Mouse (Mus musculus) lung, adult 18-20 months (tissue): ENCODE measurements at regions not wholly inside any gene's neighbourhood (a gene's known extent, or its start where the extent isn't known, plus 50 kb on each side); places are given as distances from the start of the nearest gene placed in this dataset.
A peak's percentile ranks its signal among the peaks of the same experiment; 100 is the strongest.

Experiments used
- DNase-seq, 2 experiments: peaks; one replicate each; pipeline ENCODE4 v3.0.0; 2022; ENCODE audit warnings: mixed read lengths in 2 of 2

- DNase-seq, result no peak
Observed at GRCm38 (mm10) chr5:75880088-75880684, 98.1 kb downstream of the Kdr start.

DNA sequence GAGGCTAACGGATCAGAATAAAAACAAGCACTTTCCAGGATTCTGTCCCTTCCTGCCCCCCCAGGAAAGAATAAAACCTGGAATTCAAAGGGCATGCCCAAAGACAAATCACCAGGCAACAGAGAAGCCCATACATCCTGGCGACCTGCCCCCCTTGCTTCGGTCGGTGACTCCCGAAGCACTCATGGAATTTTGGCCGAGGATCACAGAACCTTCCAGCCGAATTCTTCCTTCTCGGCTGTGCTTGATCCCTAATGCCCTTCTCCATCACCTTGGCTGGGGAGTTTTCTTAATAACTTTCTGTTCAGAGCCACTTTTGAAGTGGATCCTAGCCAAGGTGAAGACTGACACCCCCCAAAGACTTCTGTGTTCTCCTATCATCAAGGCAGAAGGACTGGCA lies 99.9 kb downstream of the Kdr start:
- DNase-seq, result no peak

DNA sequence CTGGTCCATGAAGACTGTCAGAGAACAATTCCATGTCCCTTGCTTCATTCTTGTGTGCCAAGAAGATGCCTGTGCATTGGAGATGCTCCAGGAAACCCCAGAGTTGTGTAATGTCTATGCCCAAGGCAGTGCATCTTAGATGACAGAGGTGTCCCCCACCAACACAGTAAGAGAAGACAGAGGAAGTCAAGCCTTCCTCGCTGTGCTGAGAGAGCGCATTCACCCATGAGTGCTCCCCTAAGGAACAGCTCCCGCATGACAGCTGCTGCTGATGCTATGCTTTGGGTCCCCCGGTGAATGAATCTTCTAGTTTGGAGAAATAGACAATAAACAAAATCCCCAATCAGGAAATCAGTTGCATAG lies 100.7 kb downstream of the Kdr start:
- no peak for DNase-seq

GRCm38 (mm10) chr5:75876871-75877608 lies 101.2 kb downstream of the Kdr start:
- peak in 1 of 2 experiments; percentile 23 for DNase-seq

DNA sequence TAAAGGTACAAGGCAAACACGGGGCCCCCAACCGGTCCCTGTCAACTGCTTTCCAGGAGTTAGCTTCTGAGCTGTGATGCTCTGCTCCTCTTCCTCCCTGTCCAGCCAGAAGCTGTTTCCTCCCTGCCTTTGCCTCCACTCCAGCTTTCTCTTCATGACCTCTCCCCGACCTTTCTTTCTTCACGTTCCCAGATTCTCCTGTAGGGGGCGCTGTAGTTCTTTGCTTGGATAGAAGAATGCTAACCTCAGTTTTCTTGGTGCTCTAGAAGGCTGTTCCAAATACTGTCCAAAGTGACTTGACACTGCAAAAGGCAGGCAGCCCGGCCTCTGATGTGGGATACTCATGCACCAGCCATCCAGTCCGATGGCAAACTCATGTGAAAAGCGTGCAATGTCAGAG lies 107.1 kb downstream of the Kdr start:
- DNase-seq, result peak; percentile 64 to 72

DNA sequence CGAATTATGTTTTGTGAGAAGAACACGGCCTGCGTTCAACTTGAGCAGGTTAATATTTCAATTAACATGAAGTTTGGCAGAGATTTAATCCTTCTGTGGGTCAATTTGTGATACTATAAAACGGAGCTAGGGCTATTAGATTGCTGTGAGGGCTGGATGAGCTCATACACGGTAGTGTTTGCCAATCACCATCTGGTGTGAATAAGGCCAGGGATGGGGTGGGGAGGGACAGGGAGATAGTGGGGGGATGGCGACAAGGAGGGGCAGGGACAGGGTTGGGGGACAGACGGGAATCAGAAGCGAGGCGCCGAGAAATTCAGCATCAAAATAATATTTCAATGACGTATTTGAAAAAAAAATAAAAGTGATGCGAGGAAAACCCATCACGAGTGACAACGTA lies 107.6 kb downstream of the Kdr start:
- DNase-seq, result no peak

DNA sequence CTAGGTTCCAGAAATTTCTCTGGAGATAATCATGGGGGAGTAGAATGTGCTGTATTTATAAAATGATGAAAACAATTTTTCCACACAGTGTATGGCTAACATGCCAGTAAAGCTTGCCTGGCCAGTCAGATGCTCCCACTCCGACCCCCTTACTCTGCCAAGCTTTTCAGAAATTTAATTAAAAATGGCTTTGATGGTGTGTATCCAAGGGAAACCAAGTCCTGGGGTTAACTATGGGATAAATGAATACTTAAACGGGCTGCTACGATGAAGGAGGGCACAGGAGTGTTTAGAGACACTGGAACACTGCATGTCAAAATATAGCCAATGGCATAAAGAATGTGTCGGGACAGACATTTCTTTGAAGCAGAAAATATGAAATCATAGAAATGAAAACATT lies 108.7 kb downstream of the Kdr start:
- DNase-seq, result no peak

GRCm38 (mm10) chr5:75865096-75865495 lies 113.2 kb downstream of the Kdr start:
- no peak for DNase-seq

GRCm38 (mm10) chr5:75863358-75863757 lies 114.9 kb downstream of the Kdr start:
- DNase-seq, result no peak

DNA sequence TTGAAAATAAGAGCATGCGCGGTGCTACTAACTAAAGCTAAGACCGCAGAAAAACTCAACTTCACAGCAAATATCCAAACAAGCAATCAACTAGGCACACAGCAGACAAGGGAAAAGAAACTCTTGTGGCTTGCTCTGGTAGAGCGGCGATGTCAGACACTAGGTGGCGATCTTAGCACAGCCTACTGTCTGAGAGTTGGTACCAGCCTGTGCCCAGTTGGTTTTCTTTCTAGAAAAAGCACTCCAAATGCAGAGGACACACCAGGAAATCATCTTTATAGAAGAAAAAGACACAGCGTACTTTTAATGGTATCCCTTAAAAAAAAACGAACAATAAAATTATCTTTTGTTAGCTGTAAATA lies 115.6 kb downstream of the Kdr start:
- peak; percentile 14 to 43 for DNase-seq

- DNase-seq, result no peak
Observed at GRCm38 (mm10) chr5:75861916-75862629, 116.2 kb downstream of the Kdr start.

DNA sequence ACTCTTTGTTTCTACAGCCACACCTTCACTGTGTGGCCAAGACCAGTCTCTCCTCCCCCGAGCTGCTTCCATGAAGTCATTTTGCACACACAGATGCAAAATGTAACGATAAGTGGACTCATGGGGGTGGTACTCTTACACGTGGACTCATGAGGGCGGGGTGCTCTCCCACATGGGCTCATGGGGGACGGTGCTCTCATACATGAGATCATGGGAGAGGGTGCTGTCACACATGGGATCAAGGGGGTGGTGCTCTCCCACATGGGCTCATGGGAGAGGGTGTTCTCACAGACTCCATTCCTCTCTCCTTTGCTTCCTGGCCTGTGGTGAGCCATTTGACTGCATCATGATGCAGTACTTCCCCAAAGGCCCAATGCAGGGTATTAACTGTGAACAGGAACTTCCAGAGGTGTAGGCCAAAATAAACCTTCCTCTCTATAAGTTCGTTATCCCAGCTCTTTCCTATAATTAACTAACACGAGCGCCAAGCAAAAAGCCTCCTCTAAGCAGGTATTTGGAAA lies 118.9 kb downstream of the Kdr start:
- DNase-seq, result no peak

DNA sequence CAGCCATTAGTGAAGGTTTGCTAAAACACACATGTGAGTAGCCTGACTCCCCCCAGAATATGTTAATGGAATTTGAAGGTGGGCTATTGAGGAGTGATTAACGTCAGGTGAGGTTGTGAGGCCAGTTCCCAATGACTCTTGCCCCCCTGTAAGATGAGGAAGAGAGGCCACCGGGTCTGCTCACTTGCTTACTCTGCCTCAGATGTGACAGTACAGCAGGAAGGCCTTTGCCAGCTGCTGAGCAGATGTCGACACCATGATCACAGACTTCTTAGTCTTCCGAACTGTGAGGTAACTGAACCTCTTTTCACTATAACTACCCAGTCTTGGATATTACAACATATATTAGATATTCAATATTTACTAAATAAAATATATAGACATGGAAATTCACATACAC lies 127.4 kb downstream of the Kdr start:
- no peak for DNase-seq

- DNase-seq, result no peak
Observed at GRCm38 (mm10) chr5:75847966-75848365, 130.3 kb downstream of the Kdr start.

GRCm38 (mm10) chr5:75847341-75847740 lies 130.9 kb downstream of the Kdr start:
- no peak for DNase-seq

- DNase-seq, result no peak
Observed at GRCm38 (mm10) chr5:75846016-75846415, 132.2 kb downstream of the Kdr start.

GRCm38 (mm10) chr5:75843807-75844206 lies 134.5 kb downstream of the Kdr start:
- no peak for DNase-seq

- DNase-seq, result no peak
Observed at GRCm38 (mm10) chr5:75840421-75840820, 137.8 kb downstream of the Kdr start.

DNA sequence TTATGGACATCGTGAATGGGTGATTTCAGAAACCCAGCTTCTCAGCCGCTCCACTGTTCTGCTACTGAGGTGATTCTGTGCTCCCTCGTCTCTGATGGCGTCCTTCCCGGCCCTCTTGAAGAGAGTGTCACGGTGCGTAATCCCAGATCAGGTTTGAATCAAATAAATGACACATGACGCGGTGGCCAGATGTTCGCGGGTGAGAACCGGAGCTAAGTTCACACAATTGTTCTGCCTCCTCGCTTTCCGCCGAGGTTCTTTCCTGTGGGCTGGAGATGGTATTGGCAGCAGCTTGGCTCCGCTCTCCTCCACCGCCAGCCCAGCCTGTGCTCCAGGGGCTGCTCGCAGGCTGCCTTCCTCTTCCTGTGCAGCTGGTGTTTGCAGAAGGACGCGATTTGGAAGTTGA lies 142.7 kb downstream of the Kdr start:
- peak; percentile 55 to 69 for DNase-seq

- DNase-seq, result peak; percentile 23 to 62
Observed at GRCm38 (mm10) chr5:75834766-75835555, 143.3 kb downstream of the Kdr start.

- DNase-seq, result peak; percentile 12 to 34
Observed at GRCm38 (mm10) chr5:75832341-75832740, 145.9 kb downstream of the Kdr start.

- DNase-seq, result no peak
Observed at GRCm38 (mm10) chr5:75829850-75830625, 148.2 kb downstream of the Kdr start.
